Mouse (Mus musculus) T-helper 2 cell (primary cell): ENCODE data around the gene Tnc.

ENCODE experiments used
- in situ Hi-C: fragments of 300-600 bp; cut with MboI, MseI; formaldehyde crosslinking; loops from one replicate; pipeline ENCODE4 v1.15.1; 2025; ENCODE audit warnings: high pct_unique_total_duplicates

Gene Tnc

DNA sequence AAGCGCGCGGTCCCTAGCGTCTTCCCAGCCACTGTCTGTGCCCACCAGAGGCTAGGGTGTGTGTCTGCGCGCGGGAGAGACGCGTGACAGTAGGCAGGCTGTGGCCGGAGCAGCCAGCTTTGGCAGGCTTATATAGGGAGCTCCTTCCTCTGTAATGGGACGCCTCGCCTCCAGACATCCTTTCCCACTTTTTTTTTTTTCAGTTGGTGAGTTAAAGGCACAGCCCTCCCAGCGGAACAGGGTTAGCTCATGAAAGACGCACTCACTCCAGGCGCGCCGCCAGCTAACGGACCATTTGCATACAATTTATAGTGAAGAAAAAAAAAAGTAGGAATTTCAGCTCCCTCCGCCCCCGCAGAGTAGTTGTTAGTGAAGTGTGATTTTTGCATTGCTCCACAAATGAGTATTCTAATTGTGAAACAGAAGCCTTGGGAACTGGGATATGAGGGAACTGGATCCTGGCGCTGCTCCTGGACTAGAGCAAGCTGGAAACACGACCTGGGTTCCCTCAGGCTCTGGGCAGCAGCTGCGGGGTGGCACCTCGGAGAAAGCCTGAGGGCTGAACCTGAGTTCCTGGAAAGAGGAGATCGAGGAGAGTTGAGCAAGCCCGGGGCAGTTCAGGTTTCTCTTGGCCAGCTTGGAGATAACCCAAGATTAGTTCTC lies at the start of gene Tnc:
Gene Tnc, minus strand, starts transcription at position 185 of the 663 bp plus-strand sequence.
- in situ Hi-C loops, result loop anchor here (25.0 kb wide), 1 partner anchor 1540 kb away; no protein-coding TSS in a partner anchor

DNA sequence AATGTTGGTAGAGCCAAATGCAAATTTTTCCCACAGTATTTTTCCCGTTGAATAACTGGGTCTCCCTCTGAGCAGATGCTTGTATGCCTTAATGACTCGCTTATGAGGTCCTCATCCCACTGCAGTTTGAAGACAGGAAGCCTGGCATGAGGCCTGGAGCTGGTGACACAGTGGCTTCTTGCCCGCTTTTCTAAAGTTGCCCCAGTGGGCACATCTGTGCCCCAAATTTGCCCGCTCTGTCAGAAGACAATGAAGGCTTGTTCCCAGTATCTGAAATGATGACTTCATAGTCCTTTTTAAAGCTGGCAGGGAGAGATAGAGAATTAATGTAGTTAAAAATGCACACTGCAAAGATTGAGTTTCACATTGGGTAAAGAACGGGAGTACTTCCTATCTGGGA lies 47.4 kb upstream of the Tnc start:
- in situ Hi-C loops, result no loop called here

DNA sequence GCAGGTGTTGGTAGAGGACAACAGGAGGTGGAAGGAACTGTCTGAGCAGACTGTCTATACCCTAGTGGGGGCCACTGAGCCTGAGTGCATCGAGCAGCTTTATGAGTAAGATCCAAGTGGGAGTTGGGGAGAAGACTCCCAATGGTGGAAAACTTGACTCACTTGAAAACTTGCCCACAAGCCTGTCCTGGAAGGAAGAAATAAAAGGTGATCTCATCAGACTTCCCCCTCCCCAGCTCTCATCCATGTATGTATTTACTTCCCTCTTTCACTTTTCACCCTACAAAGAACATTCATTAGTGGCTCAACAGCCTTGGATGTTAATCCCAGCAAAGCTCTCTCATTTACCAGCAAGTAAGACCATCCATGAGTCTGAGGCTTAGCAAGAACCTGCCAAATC lies 46.0 kb upstream of the Tnc start:
- in situ Hi-C loops, result no loop called here

GRCm38 (mm10) chr4:64089378-64089777 lies 42.6 kb upstream of the Tnc start:
- in situ Hi-C loops, result no loop called here

DNA sequence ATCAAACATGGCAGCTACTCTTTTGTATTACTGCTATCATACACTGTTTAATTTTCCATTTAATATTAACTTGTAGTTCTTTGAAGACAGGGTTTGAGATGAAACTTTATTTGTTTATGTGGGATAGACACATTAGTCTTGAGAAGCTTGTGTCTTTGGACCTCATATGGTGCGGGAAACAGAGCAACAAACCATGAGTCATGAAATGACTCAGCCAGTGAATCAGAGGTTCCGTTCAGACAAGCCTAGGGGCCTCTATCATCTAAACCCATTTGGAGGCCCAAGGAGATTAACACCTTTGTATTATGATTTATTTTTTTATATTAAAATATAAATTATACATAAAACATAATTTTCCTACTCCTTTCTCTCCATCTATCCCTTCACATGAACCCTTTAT lies 40.9 kb upstream of the Tnc start:
- in situ Hi-C loops, result no loop called here

GRCm38 (mm10) chr4:64085993-64086567 lies 39.3 kb upstream of the Tnc start:
- in situ Hi-C loops, result no loop called here

DNA sequence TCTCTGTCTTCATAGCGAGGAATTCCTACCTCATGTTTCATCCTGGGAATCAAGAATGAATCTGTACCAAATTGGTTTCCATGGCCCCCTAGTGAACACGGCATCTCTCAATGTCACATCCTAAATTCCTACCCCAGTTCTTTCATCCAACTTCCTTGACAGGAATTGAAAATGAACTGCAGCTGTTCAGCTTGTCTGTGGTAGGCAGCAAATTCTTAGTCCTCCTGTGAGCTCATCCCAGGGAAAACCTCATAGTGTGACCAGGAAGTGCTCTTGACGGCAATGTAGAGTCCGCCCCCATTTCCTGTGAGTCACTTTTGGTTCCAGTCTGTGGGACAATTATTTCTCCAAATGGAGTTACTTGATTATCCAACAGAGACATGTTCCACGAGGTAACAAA lies 37.0 kb upstream of the Tnc start:
- in situ Hi-C loops, result no loop called here

- in situ Hi-C loops, result no loop called here
Measured at GRCm38 (mm10) chr4:64078029-64078619, 31.3 kb upstream of the Tnc start.

DNA sequence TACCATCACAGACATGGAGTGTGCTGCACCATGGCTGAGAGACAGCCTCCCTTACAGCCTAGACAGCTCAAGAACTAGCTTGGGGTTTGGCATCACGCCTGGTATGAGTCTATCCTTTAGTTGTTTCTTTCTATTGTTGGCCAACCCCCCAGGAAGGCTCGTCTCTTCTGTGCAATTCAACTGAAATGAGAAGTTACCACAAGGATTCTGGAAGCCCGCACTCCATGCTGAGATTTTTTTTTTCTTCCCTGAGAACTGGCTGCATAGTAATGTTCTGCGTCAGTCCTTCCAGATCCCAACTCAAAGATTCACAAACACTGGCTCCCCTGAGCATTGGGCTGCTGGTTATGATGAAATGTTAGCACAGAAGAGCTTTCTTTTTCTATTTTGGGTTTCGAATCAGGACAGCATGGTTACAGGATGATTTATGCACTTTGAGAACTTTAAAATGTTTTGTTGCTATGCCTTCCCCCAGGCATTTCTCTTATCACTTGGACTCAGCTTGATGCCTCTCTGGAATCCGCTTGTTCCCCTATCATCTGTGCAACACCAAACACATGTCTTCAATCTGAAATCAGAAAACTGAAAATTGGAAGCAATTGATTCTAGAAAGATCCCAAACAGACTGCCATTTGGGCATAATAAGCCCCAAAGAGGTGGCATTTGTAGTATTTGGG lies 29.7 kb upstream of the Tnc start:
- in situ Hi-C loops, result no loop called here

DNA sequence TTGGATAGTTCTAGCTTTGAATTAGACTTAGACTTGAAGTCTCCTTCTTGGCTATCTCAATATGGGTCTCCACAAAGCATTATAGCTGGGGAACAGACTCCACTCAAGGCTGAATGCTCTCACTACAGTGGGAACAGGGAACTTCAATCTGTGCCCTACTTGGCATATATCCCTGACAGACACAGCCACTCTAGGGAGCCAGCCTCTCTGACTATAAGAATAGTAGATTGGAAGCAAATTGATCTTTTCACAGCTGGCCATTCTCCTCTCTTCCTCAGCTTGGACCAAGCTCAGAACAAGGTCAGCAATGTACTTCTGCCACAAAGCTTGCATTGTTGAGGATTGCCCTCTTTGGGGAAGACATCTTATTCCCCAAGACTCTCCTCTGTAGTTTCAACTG lies 27.9 kb upstream of the Tnc start:
- in situ Hi-C loops, result no loop called here

GRCm38 (mm10) chr4:64067394-64067793 lies 20.6 kb upstream of the Tnc start:
- in situ Hi-C loops, result no loop called here

DNA sequence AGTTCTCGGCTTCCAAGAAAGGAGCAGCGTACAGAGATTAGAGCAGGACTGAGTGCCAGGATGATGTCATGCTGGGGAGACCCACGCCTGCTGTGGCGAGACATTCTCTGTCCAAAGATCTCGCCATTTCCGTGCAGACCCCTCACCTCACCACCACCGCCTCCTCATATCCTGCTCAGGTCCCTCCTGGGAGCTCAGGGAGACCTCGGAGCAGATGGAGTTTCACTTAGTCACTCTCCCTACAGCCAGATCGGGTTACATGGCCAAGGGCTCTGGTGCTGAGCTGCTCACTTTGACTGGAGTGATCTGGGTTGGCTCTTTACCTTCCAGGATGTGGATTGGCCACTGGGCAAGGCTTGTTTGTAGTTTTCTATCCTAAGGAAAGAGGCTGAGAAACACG lies 18.5 kb upstream of the Tnc start:
- in situ Hi-C loops, result no loop called here

GRCm38 (mm10) chr4:64058856-64059231 lies 12.0 kb upstream of the Tnc start:
- in situ Hi-C loops, result no loop called here

DNA sequence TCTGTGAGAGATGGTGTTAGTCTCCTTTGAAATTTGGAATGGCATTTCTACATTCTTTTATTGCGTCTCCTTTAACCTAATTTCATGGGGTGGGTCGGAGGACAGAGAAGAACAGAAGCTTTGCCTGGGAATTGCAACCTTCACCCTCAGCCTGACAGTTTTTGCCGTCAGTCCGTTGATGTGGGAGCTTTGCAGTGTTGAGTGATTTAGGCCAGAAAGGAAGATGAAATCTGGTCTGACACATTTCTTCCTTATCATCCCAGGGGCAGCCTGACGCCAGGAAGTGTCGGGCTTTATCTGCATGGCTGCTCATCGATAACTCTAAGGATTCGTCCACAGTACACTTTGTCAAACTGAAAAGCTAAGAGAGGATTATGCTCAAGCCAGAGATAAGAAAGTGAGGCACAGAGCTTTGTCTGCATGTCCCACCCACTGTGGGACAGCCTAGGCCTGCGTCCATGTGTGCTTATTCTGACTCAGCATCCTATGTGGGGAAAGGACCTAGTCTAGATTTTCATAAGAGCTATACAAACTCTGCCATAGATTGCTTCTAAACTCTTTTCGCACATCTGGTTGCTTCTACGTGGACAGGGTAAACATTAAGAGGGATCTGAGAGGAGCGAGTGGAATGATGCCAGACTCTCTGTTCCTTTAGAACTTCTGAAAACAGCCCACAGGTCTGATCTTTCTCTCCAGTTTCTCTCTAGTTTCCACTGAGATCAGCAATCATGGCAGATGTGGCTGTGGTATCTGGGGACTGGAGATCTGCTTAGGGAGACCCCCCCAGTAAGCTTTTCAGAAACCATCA lies 11.4 kb upstream of the Tnc start:
- in situ Hi-C loops, result no loop called here

DNA sequence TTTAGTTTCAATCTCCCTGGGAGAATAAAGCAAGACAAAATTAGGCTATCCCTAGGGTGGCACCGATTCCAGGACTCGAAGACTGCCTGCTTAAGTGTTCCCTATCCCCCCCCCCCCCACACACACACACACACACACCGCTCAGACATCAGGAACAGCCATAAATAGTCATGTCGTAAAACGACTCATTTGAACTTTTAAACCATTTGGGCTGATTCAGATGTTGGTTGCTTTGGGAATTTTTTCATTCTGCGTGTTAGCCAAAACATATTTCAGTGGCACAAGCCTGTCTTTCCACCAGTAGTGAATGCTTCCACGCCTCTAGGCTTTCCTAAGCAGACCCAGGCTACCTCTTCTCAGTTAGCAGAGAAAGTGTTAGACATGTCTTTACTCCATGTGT lies 1.4 kb upstream of the Tnc start:
- in situ Hi-C loops, result loop anchor here (25.0 kb wide), 1 partner anchor 1539 kb away; no protein-coding TSS in a partner anchor

- in situ Hi-C loops, result loop anchor here (25.0 kb wide), 1 partner anchor 1543 kb away; no protein-coding TSS in a partner anchor
Measured at GRCm38 (mm10) chr4:64043893-64044292, 2.9 kb downstream of the Tnc start.

DNA sequence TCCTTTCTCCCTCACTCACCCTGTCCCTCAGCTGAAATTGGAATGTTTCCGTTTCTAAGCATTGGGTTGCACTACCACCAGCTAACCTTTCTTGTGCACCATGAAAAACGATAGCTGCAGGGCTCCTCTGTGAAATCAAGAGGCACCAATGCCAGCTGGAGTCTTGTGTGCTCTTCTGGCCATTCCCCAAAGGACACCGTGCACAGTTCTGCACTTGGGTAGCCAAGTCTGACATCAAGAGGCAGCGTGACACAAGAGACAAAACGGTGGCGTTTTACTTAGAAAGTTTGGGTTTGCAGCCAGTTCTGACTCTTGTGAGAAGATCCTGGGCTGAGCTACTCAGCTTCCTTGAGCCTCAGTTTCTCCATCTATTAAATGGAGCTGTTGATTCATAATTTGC lies 3.4 kb downstream of the Tnc start:
- in situ Hi-C loops, result loop anchor here (25.0 kb wide), 1 partner anchor 1544 kb away; no protein-coding TSS in a partner anchor

DNA sequence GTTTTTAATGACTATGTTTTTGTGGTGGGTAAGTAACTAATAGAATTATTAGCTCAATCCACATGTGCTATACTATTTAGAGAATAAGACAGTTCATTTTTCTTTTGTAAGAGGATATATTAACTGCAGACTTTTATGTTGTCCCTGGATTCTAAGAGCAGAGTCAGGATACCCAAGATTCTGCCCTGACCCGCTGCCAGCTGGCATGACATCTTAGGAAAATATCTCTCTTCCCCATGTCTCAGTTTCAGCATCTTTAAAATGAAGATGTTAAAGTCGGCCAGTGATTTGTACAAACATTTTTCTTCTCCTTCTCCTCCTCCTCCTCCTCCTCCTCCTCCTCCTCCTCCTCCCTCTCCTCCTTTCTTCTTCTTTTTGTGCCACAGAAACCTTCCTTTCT lies 7.7 kb downstream of the Tnc start:
- in situ Hi-C loops, result loop anchor here (25.0 kb wide), 1 partner anchor 1548 kb away; no protein-coding TSS in a partner anchor

- in situ Hi-C loops, result loop anchor here (25.0 kb wide), 1 partner anchor 1550 kb away; no protein-coding TSS in a partner anchor
Measured at GRCm38 (mm10) chr4:64037513-64037912, 9.3 kb downstream of the Tnc start.

DNA sequence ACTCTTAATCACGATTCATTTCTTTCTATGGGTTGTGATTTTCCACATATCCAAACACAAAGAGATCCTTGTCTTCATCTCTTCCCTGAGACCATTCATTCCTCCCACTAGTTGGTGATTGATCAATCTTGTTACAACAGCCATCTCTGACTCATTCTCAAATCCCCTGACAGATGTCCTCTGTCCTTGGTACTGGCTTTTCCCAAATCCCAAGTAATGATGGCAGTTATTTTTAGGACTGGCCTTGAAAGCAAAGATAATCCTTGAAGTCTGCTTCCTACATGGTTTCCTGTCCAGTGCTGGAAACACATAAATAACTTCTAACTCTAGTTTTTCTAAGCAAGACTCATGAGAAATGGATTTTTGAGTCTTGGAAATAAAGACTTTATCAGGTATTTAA lies 12.1 kb downstream of the Tnc start:
- in situ Hi-C loops, result loop anchor here (25.0 kb wide), 1 partner anchor 1553 kb away; no protein-coding TSS in a partner anchor

- in situ Hi-C loops, result loop anchor here (25.0 kb wide), 1 partner anchor 1554 kb away; no protein-coding TSS in a partner anchor
Measured at GRCm38 (mm10) chr4:64033191-64033590, 13.6 kb downstream of the Tnc start.
